15 mouse cellular contexts compared by ENCODE assay signal in genomic region chr4:56252375-56252774, GRCm38 (mm10).
"Had no signal": no experiment of that assay in that cellular context is flagged by ENCODE, and none has a peak within 500 bp of the region (broad histone marks: within the 10 kb centered on the region; RNA-seq: fewer than 3 reads in every experiment).

No protein-coding gene starts in this region.

- H3K27ac ChIP-seq: hindbrain, embryonic 15.5 days; layer of hippocampus, adult 2 months; limb, embryonic 13.5 days; liver, embryonic 14.5 days; lung, embryonic 15.5 days; neural tube, embryonic 15.5 days had no signal

- H3K4me2 ChIP-seq: hindbrain, embryonic 15.5 days; limb, embryonic 13.5 days; lung, embryonic 15.5 days; neural tube, embryonic 15.5 days had no signal

- H3K36me3 ChIP-seq: hindbrain, embryonic 15.5 days; limb, embryonic 13.5 days; lung, embryonic 15.5 days; neural tube, embryonic 15.5 days had no signal

- H3K9ac ChIP-seq: hindbrain, embryonic 15.5 days; limb, embryonic 13.5 days; liver, embryonic 14.5 days; lung, embryonic 15.5 days; neural tube, embryonic 15.5 days had no signal

- H3K4me1 ChIP-seq: hindbrain, embryonic 15.5 days; limb, embryonic 13.5 days; lung, embryonic 15.5 days; neural tube, embryonic 15.5 days had no signal

- H3K4me3 ChIP-seq: hindbrain, embryonic 15.5 days; layer of hippocampus, adult 2 months; limb, embryonic 13.5 days; lung, embryonic 15.5 days; myocyte; neural tube, embryonic 15.5 days had no signal

- H3K27me3 ChIP-seq: hindbrain, embryonic 15.5 days; limb, embryonic 13.5 days; lung, embryonic 15.5 days; neural tube, embryonic 15.5 days had no signal

- DNase-seq: kidney, postnatal 10 days; left cerebral cortex, postnatal 4 days; midbrain, embryonic 14.5 days; retina, postnatal 1 day; right cerebral cortex, postnatal 4 days; spleen, adult 18-20 months; thymus, adult 2 months; thymus, postnatal 36 days had no signal

- H3K9me3 ChIP-seq: hindbrain, embryonic 15.5 days; limb, embryonic 13.5 days; lung, embryonic 15.5 days; neural tube, embryonic 15.5 days had no signal
